Mouse (Mus musculus) heart, postnatal 0 days (tissue): ENCODE measurements around the gene Fuk. TPM values are rescaled to one million over a fixed set of nuclear protein-coding genes. Genes with fewer than 3 reads are reported as not detected.
"Not testable (repeated sequence)": the region's sequence is repeated elsewhere in the genome, so short reads cannot be mapped to it uniquely, and the experiment has no call there.

Source experiments
- ATAC-seq: fragments of 200-750 bp; cut with Nextera tagmentation; 2 replicates; pipeline ENCODE4 v1.8.0; 2017; ENCODE audit warnings: low read depth, moderate number of reproducible peaks, moderate library complexity; ENCODE audit not compliant: insufficient read depth
- DNase-seq: peaks from one replicate; pipeline ENCODE4 v3.0.0-alpha.2; 2016; ENCODE audit warnings: low spot score
- H3K27ac ChIP-seq: fragments of 300-500 bp; sonication (generic); 2 replicates; pipeline ENCODE4 v1.5.1; 2014; ENCODE audit warnings: low read depth, mild to moderate bottlenecking
- H3K27me3 ChIP-seq: fragments of 300-500 bp; sonication (generic); 2 replicates; pipeline ENCODE4 v1.6.1; 2014; ENCODE audit warnings: low read length, mixed read lengths; ENCODE audit not compliant: control insufficient read depth, insufficient read depth
- H3K36me3 ChIP-seq: fragments of 300-500 bp; sonication (generic); replicated peaks from 2 replicates; pipeline ENCODE4 v1.6.1; 2014; ENCODE audit warnings: low read length, mixed read lengths; ENCODE audit not compliant: control insufficient read depth, insufficient read depth
- H3K4me1 ChIP-seq: fragments of 300-500 bp; sonication (generic); 2 replicates; pipeline ENCODE4 v1.6.1; 2014; ENCODE audit warnings: antibody characterized with exemption; ENCODE audit not compliant: control insufficient read depth, insufficient read depth
- H3K4me2 ChIP-seq: fragments of 300-500 bp; sonication (generic); 2 replicates; pipeline ENCODE4 v1.6.1; 2014; ENCODE audit warnings: low read depth, mild to moderate bottlenecking, low read length, moderate library complexity
- H3K4me3 ChIP-seq: fragments of 300-500 bp; sonication (generic); 2 replicates; pipeline ENCODE4 v1.5.1; 2014; ENCODE audit warnings: low read depth, low read length
- H3K9ac ChIP-seq: fragments of 300-500 bp; sonication (generic); replicated peaks from 2 replicates; pipeline ENCODE4 v1.6.1; 2014; ENCODE audit warnings: low read depth, low read length, mixed read lengths
- H3K9me3 ChIP-seq: fragments of 300-500 bp; sonication (generic); replicated peaks from 2 replicates; pipeline ENCODE4 v1.6.1; 2016; ENCODE audit warnings: low read length; ENCODE audit not compliant: control insufficient read depth
- CTCF ChIP-seq: IDR thresholded peaks from 2 replicates; pipeline ENCODE4 v1.5.1; 2016; ENCODE audit warnings: antibody characterized with exemption, control low read depth, low read depth
- EP300 ChIP-seq: IDR thresholded peaks from 2 replicates; pipeline ENCODE4 v1.6.1; 2016; ENCODE audit warnings: antibody characterized with exemption, low read depth
- WGBS: fragments of 180-500 bp; shearing (Covaris S2); extraction: QIAGEN DNeasy Blood & Tissue Kit; methylation state at CpG from one replicate; pipeline ENCODE4 v1.1.7; 2014; 5-methylcytosine and 5-hydroxymethylcytosine counted together
- polyA plus RNA-seq: library from polyadenylated mRNA; unstranded; fragments of >200 nt; fragmentation: Nextera tagmentation; extraction: Ambion mirVana; gene quantifications from 2 replicates; pipeline ENCODE4 v1.2.1, GENCODE M21; 2015
- total RNA-seq: library from RNA; depleted of rRNA; stranded (reverse); fragments of >200 nt; gene quantifications from 2 replicates; pipeline ENCODE4 v1.2.3, GENCODE M21; 2014; ENCODE audit warnings: low replicate concordance

Gene Fuk
- total and polyA plus RNA-seq, 2 experiments from 2014 or later = 3.7 to 10.8 TPM

DNA sequence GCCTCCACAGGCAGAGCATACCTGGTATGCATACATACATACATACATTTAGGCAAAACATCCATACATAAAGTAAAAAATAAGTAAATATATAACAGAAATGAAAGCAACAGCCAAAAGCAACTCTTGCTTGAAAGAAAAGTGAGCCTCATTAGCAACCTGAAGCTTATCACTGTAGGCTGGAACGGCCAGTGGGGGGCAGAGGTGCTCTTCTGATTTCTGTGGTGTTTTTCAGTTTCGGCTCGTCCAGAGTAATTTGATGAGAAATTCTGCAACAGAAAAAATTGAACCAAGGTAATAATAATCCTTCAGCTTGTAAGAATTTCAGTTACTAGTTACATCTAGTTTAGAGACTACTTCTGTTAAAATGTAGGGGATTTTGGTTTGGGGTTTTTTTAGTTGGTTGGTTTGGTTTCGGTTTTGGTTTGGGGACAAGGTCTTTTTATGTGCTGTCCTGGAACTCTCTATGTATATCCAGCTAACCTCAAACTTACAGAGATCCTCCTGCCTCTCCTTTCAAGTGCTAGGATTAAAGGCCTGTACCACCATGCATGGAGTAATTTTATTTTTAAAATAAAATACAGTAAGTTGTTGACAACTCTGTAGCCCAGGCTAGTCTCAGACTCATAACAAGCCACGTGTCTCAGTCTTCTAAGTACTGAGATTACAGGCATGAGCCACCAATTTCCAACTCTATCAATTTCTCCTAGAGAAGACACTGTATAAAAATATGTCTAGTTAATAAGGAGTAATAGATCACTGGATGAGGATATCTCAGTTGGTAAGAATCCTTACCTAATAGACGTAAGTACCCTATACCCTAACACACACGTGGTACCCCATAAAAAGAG, 42.4 kb downstream of the Fuk start:
- no peaks in the 10 kb centered on the region for H3K9me3 ChIP-seq
- no peak overlapping the region for H3K27ac ChIP-seq
- H3K36me3 ChIP-seq = peaks cover 93% of the 10 kb centered on the region

DNA sequence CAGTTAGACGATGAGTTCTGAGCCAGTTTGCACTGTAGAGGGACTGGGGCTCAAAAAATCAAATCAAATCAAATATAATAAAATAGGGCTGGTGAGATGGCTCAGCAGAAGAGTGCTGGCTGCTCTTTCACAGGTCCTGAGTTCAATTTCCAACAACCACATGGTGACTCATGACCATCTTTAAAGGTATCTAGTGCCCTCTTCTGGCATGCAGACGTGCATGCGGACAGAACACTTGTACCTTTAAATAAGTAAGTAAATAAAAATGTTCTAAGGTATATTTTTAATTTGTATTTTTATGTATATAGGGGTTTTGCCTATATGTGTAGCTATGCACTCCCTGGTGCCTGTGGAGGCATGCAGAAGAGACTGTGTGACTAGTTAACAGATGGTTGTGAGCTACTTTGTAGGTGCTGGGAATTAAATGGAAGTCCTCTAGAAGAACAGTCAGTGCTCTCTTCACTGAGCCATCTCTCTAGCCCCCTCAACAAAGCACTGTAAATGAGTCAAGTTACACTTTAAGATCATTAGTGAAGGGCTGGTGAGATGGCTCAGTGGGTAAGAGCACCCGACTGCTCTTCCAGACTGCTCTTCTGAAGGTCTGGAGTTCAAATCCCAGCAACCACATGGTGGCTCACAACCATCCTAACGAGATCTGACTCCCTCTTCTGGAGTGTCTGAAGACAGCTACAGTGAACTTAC, 45.4 kb downstream of the Fuk start:
- ATAC-seq (no peak), DNase-seq (no peak)
- H3K4me2 ChIP-seq = no peak overlapping the region
- peaks cover 93% of the 10 kb centered on the region for H3K36me3 ChIP-seq
- TF ChIP-seq EP300 = no peak
- TF ChIP-seq CTCF = peak; percentile 17; the same call in 1 of the 2 replicates
- H3K27ac ChIP-seq = no peak overlapping the region
- 88% methylated on average over 4 of the region's 5 CpGs for WGBS
- H3K4me3 ChIP-seq = no peak overlapping the region
- H3K9me3 ChIP-seq = no peaks in the 10 kb centered on the region
- H3K4me1 ChIP-seq = no peaks in the 10 kb centered on the region
- no peak overlapping the region for H3K9ac ChIP-seq
- no peaks in the 10 kb centered on the region for H3K27me3 ChIP-seq

More for the DNA sequence above, 42.4 kb downstream of the Fuk start:
- ATAC-seq = no peak
- TF ChIP-seq CTCF = peak; percentile 53
- TF ChIP-seq EP300 = no peak
- Histone ChIP-seq H3K27me3 (no peaks in the 10 kb centered on the region), H3K4me2 (no peak overlapping the region), H3K4me1 (no peaks in the 10 kb centered on the region), H3K4me3 (no peak overlapping the region), H3K9ac (no peak overlapping the region)
- DNase-seq = no peak
- 69% methylated on average over 7 of the region's 7 CpGs for WGBS

DNA sequence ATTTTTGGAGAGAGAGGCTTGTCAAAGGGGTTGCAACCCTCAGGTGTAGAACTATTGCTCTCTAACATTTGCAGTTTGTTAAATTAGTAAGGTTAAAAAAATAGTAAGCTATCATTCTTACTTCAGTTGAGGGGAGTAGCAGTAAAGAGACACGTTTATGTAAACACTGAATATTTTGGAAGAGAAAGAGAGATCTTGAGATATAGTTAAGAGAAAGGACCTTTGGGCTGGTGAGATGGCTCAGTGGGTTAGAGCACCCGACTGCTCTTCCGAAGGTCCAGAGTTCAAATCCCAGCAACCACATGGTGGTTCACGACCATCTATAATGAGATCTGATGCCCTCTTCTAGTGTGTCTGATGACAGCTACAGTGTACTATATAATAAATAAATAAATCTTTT, 46.2 kb downstream of the Fuk start:
- WGBS = 91% methylated on average over 3 of the region's 4 CpGs
- H3K4me3 ChIP-seq, ATAC-seq, H3K9ac ChIP-seq, H3K27me3 ChIP-seq, H3K9me3 ChIP-seq, H3K27ac ChIP-seq, H3K4me1 ChIP-seq, DNase-seq, H3K4me2 ChIP-seq: not testable (repeated sequence)
- peaks cover 95% of the 10 kb centered on the region for H3K36me3 ChIP-seq

DNA sequence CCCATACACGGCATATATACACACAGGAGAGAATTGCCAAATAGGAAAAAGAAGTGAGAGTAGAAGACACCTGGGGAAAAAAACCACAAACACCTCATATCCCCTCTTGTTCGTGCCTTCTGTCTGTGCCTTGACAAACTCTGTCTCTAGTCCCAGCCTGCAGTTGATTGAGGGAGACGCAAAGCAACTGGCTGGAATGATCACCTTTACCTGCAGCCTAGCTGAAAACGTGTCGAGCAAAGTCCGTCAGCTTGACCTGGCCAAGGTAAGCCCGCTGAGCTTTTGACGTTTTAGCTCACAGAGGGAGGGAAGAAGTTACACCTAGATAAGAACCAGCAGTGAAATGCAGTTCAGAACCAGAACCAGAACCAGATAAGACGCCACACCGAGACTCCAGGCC, 51.1 kb downstream of the Fuk start:
- ATAC-seq (no peak), DNase-seq (no peak)
- H3K4me3 ChIP-seq = no peak overlapping the region
- H3K4me1 ChIP-seq = peaks cover 11% of the 10 kb centered on the region
- no peak overlapping the region for H3K9ac ChIP-seq
- no peaks in the 10 kb centered on the region for H3K9me3 ChIP-seq
- 94% methylated on average over 10 of the region's 10 CpGs for WGBS
- H3K4me2 ChIP-seq = no peak overlapping the region
- TF ChIP-seq EP300 = no peak
- TF ChIP-seq CTCF = no peak
- no peaks in the 10 kb centered on the region for H3K27me3 ChIP-seq
- no peak overlapping the region for H3K27ac ChIP-seq
- peaks cover 66% of the 10 kb centered on the region for H3K36me3 ChIP-seq

DNA sequence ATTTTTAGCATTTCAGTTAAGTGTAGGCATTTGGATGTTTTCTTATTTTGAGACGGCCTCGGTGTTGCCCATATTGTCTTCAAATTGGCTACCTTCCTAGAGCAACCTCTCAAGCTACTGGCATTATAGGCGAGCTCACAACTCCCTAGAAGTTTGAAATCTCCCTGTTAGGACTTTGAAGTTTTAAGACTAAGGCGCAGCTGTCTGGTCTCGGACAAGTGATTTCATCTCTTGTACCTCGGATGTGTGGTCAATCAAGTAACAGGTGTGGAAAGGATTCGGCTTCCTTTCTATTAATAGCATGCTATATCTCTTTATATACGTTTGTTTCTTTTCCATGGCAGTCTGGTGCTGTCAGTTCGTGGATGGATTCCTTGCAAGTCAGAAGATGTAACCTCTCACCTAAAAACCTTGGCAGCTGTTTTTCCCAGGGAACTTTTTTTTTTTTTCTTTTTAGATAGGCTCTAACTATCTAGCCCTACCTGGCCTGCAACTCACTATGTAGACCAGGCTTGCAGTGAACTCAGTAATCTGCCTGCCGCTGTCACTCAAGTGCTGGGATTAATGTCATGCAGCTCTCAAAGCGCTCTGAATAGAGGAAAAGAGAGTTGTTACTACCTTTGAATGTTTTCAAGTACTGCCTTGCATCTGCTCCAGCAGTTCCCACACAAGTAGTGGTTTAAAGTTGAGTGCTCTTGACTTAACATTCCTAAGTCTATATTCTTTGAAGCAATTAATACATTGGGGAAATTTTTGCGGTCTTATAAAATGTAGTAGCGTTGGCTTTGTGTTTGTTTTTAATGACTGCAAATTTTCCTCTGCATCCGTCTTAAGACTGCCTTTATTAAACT, 54.4 kb downstream of the Fuk start:
- TF ChIP-seq CTCF (no peak), EP300 (no peak)
- Histone ChIP-seq H3K4me3 (peak overlapping the region; percentile 65), H3K4me1 (peaks cover 18% of the 10 kb centered on the region), H3K4me2 (peak overlapping the region; percentile 83), H3K9ac (peak overlapping the region; percentile 69), H3K9me3 (no peaks in the 10 kb centered on the region), H3K27me3 (no peaks in the 10 kb centered on the region), H3K27ac (peak overlapping the region; percentile 85), H3K36me3 (peaks cover 51% of the 10 kb centered on the region)
- no peak for DNase-seq
- ATAC-seq = no peak
- 31% methylated on average over 14 of the region's 14 CpGs for WGBS
